Mouse (Mus musculus): ENCODE results near the gene Jph3. TPM values are rescaled to one million over a fixed set of nuclear protein-coding genes. Genes with fewer than 3 reads are reported as not detected.

Gene Jph3
- polyA plus RNA-seq, 1 experiment = not detected

DNA sequence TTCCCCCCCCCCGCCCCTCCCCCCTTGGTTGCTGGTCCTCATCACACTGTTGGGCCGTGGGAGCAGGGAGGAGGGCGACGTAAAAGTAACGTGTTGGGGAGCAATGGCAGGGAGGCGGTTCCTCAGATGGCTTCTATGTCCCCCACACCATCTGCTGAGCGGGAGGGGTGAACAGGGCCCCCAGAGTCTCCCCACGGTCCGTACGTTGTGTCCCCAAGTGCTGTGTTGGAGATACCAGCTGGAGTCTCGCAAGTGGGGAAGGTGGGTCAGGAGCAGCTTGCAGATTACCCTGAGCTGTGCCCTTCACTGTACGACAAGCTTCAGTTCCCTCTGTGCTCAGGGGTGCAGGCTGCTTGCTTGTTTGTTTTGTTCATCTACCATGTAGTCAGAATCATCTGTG lies 5.6 kb upstream of the Jph3 start:
- Histone ChIP-seq H3K9me3 (peaks cover 17% of the 10 kb centered on the region), H3K36me3 (replicated peaks; ENCODE audit: low read length) (no peaks in the 10 kb centered on the region), H3K4me1 (no peaks in the 10 kb centered on the region), H3K4me3 (replicated peaks) (no peak overlapping the region), H3K27me3 (replicated peaks) (peaks cover 69% of the 10 kb centered on the region)
- TF ChIP-seq GATA1 (IDR thresholded peaks at IDR 0.05; ENCODE audit: borderline replicate concordance, low read length) (no peak), FLI1 (IDR thresholded peaks at IDR 0.05; ENCODE audit: low read length) (no peak)

DNA sequence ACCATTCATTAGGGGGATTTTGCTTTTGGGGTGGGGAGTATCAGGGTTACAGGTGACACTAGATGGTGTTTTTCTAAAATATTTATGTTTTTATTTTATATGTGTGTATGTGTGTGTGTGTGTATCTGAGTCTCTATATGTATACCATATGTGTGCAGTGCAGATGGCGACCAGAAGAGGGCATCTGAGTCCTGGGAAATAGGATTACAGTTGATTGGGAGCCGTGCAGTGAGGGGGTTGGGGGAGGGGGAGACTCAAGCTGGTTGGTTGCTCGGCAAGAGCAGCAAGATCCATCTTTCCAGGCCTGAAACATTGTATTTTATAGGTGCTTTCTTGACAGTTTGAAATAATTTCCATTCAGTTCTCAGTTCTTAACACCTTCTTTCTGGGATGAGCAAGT lies 2.3 kb upstream of the Jph3 start:
- no peak overlapping the region for H3K4me3 ChIP-seq (replicated peaks)
- H3K4me1 ChIP-seq = peaks cover 4% of the 10 kb centered on the region; the same call in 1 of the 2 replicates
- TF ChIP-seq FLI1 (IDR thresholded peaks at IDR 0.05; ENCODE audit: low read length) (no peak), GATA1 (IDR thresholded peaks at IDR 0.05; ENCODE audit: borderline replicate concordance, low read length) (no peak)
- H3K36me3 ChIP-seq (replicated peaks; ENCODE audit: low read length) = no peaks in the 10 kb centered on the region
- H3K27me3 ChIP-seq (replicated peaks) = peaks cover 79% of the 10 kb centered on the region
- peaks cover 17% of the 10 kb centered on the region for H3K9me3 ChIP-seq

GRCm38 (mm10) chr8:121729754-121730153 lies 331 bp downstream of the Jph3 start:
- H3K4me1 ChIP-seq = peaks cover 4% of the 10 kb centered on the region; the same call in 1 of the 2 replicates
- H3K36me3 ChIP-seq (replicated peaks; ENCODE audit: low read length) = no peaks in the 10 kb centered on the region
- H3K4me3 ChIP-seq (replicated peaks) = no peak overlapping the region
- no peak for TF ChIP-seq GATA1 (IDR thresholded peaks at IDR 0.05; ENCODE audit: borderline replicate concordance, low read length)
- no peak for TF ChIP-seq FLI1 (IDR thresholded peaks at IDR 0.05; ENCODE audit: low read length)
- H3K9me3 ChIP-seq = peaks cover 17% of the 10 kb centered on the region
- peaks cover 83% of the 10 kb centered on the region for H3K27me3 ChIP-seq (replicated peaks)

GRCm38 (mm10) chr8:121730170-121730569 lies 747 bp downstream of the Jph3 start:
- TF ChIP-seq GATA1 (IDR thresholded peaks at IDR 0.05; ENCODE audit: borderline replicate concordance, low read length) (no peak), FLI1 (IDR thresholded peaks at IDR 0.05; ENCODE audit: low read length) (no peak)
- Histone ChIP-seq H3K36me3 (replicated peaks; ENCODE audit: low read length) (no peaks in the 10 kb centered on the region), H3K4me3 (replicated peaks) (no peak overlapping the region), H3K4me1 (peaks cover 4% of the 10 kb centered on the region; the same call in 1 of the 2 replicates), H3K27me3 (replicated peaks) (peaks cover 81% of the 10 kb centered on the region), H3K9me3 (peaks cover 17% of the 10 kb centered on the region)

DNA sequence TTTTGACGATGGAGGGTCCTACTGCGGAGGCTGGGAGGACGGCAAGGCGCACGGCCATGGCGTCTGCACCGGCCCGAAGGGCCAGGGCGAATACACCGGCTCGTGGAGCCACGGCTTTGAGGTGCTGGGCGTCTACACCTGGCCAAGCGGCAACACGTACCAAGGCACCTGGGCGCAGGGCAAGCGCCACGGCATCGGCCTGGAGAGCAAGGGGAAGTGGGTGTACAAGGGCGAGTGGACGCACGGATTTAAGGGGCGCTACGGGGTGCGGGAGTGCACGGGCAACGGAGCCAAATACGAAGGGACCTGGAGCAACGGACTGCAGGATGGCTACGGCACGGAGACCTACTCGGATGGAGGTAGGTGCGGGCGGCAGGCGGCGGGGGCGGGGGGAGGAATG lies 1.2 kb downstream of the Jph3 start:
- Histone ChIP-seq H3K4me1 (peaks cover 4% of the 10 kb centered on the region; the same call in 1 of the 2 replicates), H3K9me3 (peaks cover 17% of the 10 kb centered on the region), H3K27me3 (replicated peaks) (peaks cover 81% of the 10 kb centered on the region), H3K4me3 (replicated peaks) (peak overlapping the region; percentile 18), H3K36me3 (replicated peaks; ENCODE audit: low read length) (no peaks in the 10 kb centered on the region)
- TF ChIP-seq FLI1 (IDR thresholded peaks at IDR 0.05; ENCODE audit: low read length) (no peak), GATA1 (IDR thresholded peaks at IDR 0.05; ENCODE audit: borderline replicate concordance, low read length) (no peak)

- Histone ChIP-seq H3K27me3 (replicated peaks) (peaks cover 79% of the 10 kb centered on the region), H3K36me3 (replicated peaks; ENCODE audit: low read length) (no peaks in the 10 kb centered on the region), H3K4me1 (peaks cover 4% of the 10 kb centered on the region; the same call in 1 of the 2 replicates), H3K4me3 (replicated peaks) (no peak overlapping the region), H3K9me3 (peaks cover 17% of the 10 kb centered on the region)
- TF ChIP-seq GATA1 (IDR thresholded peaks at IDR 0.05; ENCODE audit: borderline replicate concordance, low read length) = no peak
- TF ChIP-seq FLI1 (IDR thresholded peaks at IDR 0.05; ENCODE audit: low read length) = no peak
Measured at GRCm38 (mm10) chr8:121731060-121731459, 1.6 kb downstream of the Jph3 start.

DNA sequence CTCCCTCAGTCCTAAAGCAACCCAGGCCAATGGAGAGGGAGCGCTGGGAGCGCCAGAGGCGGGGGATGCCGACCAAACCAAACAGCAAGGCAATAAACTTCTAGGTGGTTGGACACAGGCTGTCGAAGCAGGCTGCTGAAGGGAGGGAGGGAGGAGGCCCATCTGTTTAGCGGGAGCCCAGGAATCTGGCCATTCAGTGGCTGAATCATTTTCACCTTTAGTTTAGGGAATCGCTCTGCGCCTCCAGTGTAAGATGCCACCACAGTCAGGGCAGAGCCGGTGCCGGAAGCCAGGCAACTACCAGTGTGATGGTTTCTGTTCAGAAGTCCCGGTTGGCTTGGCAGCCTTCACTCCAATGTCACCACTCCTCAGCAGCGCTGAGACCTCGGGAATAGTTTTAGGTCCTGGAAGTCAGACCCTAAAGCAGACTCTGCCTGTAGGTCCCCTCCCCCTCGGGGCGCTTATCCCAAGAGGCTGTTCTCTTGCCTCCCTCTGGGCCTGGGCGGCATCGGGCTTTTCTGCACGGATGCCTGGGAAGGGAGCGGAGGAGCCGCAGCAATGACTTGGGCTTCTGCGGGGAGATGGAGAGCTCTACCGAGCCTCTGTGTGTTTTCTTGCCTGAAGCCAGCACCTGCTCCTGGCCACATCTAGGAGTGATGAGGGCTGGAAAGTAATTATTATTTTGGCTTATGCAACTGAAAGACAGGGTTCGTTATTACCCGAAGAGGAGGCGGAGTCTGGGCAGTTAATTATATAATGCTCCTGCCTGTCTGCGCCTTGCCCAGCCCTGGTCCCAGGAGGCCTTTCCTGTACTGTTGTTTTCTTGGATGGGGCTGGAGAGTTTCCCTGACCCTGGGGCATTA lies 2.3 kb downstream of the Jph3 start:
- Histone ChIP-seq H3K4me1 (peaks cover 4% of the 10 kb centered on the region; the same call in 1 of the 2 replicates), H3K9me3 (peaks cover 17% of the 10 kb centered on the region), H3K36me3 (replicated peaks; ENCODE audit: low read length) (no peaks in the 10 kb centered on the region), H3K4me3 (replicated peaks) (no peak overlapping the region), H3K27me3 (replicated peaks) (peaks cover 78% of the 10 kb centered on the region)
- no peak for TF ChIP-seq GATA1 (IDR thresholded peaks at IDR 0.05; ENCODE audit: borderline replicate concordance, low read length)

GRCm38 (mm10) chr8:121732334-121732665 lies 2.9 kb downstream of the Jph3 start:
- no peaks in the 10 kb centered on the region for H3K36me3 ChIP-seq (replicated peaks; ENCODE audit: low read length)
- TF ChIP-seq FLI1 (IDR thresholded peaks at IDR 0.05; ENCODE audit: low read length) (no peak), GATA1 (IDR thresholded peaks at IDR 0.05; ENCODE audit: borderline replicate concordance, low read length) (no peak)
- H3K9me3 ChIP-seq = peaks cover 12% of the 10 kb centered on the region
- no peak overlapping the region for H3K4me3 ChIP-seq (replicated peaks)
- peaks cover 80% of the 10 kb centered on the region for H3K27me3 ChIP-seq (replicated peaks)
- peaks cover 4% of the 10 kb centered on the region; the same call in 1 of the 2 replicates for H3K4me1 ChIP-seq

- Histone ChIP-seq H3K9me3 (no peaks in the 10 kb centered on the region), H3K4me3 (replicated peaks) (no peak overlapping the region), H3K27me3 (replicated peaks) (peaks cover 74% of the 10 kb centered on the region), H3K36me3 (replicated peaks; ENCODE audit: low read length) (no peaks in the 10 kb centered on the region), H3K4me1 (peaks cover 4% of the 10 kb centered on the region; the same call in 1 of the 2 replicates)
- TF ChIP-seq GATA1 (IDR thresholded peaks at IDR 0.05; ENCODE audit: borderline replicate concordance, low read length) (no peak), FLI1 (IDR thresholded peaks at IDR 0.05; ENCODE audit: low read length) (no peak)
Measured at GRCm38 (mm10) chr8:121734262-121734661, 4.8 kb downstream of the Jph3 start.

DNA sequence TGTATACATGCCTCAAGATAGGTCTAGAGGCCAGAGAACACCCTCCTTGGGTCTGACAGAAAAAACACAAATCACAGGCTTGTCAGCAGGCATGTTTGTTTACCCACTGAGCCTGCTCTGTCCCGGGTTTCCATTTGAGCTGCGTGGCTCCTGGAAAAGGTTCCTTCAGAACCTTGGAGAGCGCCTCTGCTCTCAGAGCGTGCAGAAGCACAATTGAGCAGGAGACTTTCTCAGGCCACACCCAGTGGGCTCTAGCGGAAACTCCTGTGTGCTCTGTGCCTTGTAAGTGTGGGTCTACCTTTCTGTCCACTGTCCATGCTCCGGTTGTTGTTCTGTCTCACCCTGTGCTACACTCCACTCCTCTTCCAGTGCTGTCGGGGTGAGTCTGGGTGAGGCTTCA lies 6.8 kb downstream of the Jph3 start:
- no peaks in the 10 kb centered on the region for H3K4me1 ChIP-seq
- TF ChIP-seq GATA1 (IDR thresholded peaks at IDR 0.05; ENCODE audit: borderline replicate concordance, low read length) (no peak), FLI1 (IDR thresholded peaks at IDR 0.05; ENCODE audit: low read length) (no peak)

More for the DNA sequence above, 6.8 kb downstream of the Jph3 start:
- Histone ChIP-seq H3K4me3 (replicated peaks) (no peak overlapping the region), H3K9me3 (no peaks in the 10 kb centered on the region), H3K27me3 (replicated peaks) (peaks cover 66% of the 10 kb centered on the region), H3K36me3 (replicated peaks; ENCODE audit: low read length) (no peaks in the 10 kb centered on the region)
